Mouse (Mus musculus): ENCODE results near the gene Gm20422.
"Not testable (repeated sequence)": the region's sequence is repeated elsewhere in the genome, so short reads cannot be mapped to it uniquely, and the experiment has no call there.

The Gm20422 gene

DNA sequence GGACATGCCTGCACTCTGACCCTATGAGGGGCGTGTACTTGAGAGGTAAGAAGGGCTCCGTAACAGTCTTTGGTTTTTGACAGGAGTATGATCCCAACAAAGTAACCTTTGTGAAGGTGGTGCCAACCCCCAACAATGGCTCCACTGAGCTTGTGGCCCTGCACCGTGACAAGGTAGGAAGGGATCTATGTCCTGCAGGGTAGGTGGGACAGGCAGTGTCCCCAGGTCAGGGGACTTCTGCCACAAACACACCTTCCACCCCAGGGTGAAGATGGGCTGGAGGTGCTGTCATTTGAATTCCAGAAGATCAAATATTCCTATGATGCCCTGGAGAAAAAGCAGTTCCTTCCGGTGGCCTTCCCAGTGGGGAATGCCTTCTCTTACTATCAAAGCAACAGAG is 19.0 kb upstream of the Gm20422 start:
- DNase-seq (ENCODE audit: low spot score) = no peak

DNA sequence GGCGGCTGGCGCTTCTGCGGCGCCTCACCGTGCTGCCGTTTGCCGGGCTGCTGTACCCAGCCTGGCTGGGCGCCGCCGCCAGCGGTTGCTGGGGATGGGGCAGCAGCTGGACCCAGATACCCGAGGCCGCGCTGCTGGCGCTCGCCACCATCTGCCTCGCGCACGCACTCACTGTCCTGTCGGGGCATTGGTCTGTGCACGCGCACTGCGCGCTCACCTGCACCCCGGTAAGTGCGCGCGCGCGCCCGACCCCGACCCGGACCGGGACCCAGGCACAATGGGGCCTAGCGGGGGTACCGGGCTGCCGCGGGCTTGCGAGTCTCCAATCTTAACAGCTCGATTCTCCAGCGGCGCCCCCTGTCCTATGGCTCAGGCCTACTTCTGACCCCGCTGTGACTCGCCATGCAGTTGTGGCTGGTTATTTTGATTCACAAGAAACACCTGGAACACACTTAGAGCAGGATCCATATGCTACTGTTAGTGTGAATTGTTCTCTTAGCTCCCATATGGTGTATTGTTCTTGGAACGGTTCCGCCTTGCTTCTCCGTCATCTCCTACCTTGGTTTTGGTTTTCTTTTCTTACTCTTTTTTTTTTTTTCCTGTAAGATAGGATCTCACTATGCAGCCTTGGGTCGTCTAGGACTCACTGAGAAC is 16.9 kb upstream of the Gm20422 start:
- no peak for DNase-seq (ENCODE audit: low spot score)

DNA sequence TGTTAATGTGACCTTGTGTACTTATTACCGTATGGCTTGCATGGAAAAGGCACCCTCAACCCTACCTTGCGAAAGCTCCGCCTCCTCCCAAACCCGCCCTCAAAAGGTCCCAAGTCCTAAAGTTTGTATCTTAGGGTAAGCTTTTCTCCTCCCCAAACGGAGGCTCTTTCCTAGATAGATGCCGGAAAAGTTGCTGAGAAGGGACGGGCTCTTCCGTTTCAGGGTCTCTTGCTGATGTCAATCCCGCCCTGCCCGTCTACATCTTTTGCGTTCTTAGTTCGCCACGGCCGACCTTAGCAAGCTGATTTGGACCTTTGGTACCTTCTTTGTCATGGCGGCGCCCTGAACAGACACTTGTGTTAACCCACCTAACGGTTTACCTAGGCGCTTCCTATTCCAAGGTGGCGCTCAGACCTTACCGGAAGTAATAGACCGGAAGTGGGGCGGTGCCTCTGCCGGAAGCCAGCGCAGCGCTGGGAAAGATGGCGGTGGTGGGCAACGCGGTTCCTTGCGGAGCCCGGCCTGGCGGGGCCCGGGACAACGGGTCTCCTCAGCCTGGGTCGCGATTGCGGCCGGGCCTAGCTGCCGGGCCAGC is 16.2 kb upstream of the Gm20422 start, which contains the start of the genes Atp13a1 and Zfp866:
TSS of gene Atp13a1 (plus strand) at position 391 of the 595 bp plus-strand sequence.
TSS of gene Zfp866 (minus strand) at position 406 of the 595 bp plus-strand sequence.
- peak; percentile 82 for DNase-seq (ENCODE audit: low spot score)

DNA sequence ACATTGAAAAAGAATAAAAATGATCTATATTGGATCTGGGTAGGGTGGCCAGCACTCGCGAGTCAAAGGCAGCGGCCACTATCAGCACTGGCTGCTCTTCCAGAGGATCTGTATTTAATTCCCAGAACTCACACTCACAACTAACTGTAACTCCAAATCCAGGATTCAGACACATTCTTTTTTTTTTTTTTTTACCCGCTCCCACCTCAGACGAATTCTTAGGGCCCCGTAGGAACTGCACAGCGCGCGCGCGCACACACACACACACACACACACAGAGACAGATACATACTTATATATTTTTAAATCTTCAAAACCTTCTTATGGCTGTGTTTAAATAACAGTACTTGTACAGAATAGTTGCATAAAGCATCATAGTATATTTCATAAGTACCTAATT is 15.7 kb upstream of the Gm20422 start:
- no peak for DNase-seq (ENCODE audit: low spot score)

DNA sequence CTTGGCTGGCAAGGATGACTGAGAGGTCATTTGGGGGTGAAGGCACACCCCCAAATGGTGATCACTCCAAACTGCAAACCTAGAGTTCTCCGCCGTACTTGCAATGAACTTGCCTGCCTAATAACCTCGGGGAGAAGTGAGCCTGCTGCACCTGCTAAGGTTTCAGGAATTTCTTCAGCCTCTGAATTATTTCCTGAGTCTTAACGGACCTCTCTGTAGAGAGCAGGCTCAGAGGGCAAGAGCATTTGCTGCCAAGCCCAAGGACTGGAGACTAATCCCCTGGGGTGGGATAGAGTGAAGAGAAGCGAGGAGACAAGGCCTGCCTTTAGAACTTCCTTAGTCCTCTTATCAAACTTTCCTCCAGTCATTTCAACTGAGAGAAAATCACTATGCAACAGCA is 15.0 kb upstream of the Gm20422 start:
- no peak for DNase-seq (ENCODE audit: low spot score)

DNA sequence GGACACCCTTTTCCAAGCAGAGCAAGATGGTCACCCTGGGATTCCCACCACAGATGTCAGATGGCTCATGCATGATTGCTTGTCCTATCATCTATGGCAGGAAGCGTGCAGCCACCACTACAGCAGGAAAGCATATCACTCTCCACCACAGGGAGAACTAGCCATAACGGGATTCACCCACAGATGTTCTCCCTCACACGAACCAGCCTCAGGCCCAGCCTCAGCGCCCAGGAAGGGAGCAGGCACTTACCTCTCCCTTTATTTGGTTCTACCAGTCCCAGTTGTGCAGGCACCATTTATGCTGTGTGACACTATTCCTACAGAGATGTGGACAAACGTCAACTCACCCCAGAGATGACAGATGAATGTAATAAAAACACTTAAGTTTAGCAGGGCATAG is 14.4 kb upstream of the Gm20422 start:
- no peak for DNase-seq (ENCODE audit: low spot score)

DNA sequence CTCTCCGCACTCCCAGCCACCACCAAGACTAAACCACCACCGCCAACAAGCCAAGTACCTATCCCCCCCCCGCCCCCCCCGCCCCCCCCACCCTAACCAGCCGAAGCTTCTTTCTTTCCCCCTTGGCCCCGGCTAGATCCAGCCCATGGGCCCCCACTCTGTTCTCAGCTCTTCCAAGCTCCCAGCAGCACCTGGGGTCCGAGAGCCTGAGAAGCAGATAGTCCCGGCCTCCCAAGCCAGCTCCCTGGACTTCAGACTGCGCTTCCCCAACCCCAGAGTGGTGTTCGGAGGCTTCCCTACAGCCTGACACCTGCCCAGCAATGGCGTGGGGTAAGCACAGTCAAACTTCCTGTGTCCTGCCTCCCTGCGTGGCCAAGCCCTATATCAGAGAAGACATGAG is 2.4 kb upstream of the Gm20422 start:
- no peak for DNase-seq (ENCODE audit: low spot score)

DNA sequence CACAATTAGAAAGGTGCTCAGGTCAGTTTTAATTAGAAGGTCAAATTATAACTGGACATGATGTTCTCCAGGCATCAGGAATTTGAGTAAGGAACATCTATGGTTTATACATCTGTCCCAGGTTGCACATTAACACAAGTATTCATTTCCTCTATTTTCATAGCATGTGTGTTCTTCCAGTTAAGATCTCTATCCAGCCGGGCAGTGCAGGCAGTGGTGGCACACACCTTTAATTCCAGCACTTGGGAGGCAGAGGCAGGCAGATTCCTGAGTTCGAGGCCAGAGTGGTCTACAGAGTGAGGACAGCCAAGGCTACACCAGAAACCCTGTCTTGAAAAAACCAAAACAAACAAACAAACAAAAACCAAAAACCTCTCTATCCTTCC is 456 bp upstream of the Gm20422 start:
- no peak for DNase-seq (ENCODE audit: low spot score)

DNA sequence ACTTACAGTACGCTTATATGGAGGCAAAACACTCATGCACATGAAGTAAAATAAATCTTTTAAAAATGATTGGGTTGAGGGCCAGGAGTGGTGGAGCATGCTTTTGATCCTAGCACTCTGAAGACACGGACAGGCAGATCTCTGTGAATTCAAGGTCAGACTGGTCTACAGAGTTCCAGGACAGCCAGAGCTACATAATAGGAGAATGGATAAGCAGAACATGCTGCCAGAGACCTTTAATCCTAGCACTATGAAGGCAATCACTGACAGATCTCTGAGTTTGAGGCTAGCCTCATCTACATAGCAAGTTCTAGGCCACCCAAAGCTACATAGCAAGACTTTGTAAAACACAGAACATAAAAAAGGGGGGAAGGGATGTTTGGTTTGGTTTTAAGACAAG is 2.6 kb downstream of the Gm20422 start:
- no peak for DNase-seq (ENCODE audit: low spot score)

DNA sequence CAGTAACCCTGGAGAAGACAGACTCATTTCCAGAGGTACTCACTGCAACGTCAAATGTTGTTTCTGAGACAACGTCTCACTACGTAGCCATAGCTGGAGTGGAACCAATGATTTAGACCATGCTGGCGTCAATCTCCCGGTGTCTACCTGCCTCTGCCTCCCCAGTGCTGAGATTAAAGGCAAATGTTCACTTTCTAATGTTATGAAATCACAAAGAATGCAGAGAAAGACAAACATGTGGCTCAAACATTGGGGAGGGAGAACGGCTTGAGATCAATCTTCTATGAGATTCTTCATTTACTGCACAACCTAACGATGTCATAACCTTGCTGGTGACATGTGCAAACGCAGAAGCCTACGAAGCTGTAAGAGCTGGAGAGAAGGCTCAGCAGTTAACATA is 3.5 kb downstream of the Gm20422 start:
- no peak for DNase-seq (ENCODE audit: low spot score)

DNA sequence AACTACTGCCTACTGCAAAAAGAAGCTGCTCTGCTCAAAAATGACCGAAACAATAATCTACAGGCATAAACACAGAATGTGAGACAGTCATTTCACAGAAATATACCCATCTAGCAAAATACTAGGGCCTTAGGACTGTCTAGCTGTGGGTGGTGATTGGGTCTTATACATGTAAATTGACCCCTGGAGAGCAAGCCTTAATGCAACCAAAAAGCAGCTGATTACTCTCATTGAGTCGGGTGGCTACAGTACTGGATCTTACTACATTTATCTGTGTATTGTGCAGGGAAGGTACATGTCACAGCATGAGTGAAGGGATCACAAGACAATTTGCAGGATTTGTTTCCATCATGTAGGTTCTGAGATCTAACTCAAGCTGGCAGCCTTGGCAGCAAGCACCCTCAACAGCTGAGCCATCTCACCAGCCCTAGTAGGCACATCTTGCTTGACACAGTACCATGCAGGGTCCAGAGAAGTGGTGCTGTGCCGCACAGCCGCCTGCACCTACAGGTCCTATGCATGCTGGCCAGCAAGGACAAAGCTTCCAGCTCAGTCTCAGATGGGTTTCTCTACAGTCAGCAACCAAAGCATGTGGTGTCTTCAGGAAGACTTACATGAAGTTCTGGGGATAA is 12.8 kb downstream of the Gm20422 start:
- DNase-seq (ENCODE audit: low spot score) = no peak

DNA sequence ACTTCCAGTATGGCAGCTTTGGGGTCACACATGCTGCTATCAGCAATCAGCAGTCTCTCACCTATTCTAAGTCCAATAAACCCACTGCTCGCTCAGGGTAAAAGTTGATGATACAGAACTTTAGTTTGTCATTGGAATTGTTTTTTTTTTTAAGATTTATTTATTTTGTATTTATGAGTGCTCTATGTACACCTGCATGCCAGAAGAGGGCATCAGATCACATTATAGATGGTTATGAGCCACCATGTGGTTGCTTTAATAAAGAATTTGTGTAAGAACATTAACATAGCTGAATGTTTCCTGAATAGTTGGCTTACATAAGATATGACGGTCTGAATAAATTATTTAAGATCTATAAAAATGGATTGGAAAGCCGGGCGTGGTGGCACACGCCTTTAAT is 16.4 kb downstream of the Gm20422 start:
- DNase-seq (ENCODE audit: low spot score) = no peak

DNA sequence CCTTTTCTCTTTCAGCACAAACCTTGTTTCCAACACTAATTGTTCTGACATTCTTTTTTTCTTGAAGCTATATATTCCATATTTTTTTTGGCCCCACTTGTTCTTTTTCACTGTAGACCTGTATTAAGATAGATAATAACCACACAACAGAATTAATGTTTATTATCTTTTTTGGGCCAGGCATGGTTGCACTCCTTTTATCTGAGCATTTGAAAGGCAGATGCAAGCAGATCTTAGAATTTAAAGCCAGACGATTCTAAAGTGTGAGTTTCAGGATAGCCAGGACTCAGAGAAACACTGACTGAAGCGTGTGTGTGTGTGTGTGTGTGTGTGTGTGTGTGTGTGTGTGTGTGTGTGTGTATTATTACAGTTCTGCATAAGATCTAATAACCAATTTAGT is 22.2 kb downstream of the Gm20422 start:
- DNase-seq (ENCODE audit: low spot score) = no peak

DNA sequence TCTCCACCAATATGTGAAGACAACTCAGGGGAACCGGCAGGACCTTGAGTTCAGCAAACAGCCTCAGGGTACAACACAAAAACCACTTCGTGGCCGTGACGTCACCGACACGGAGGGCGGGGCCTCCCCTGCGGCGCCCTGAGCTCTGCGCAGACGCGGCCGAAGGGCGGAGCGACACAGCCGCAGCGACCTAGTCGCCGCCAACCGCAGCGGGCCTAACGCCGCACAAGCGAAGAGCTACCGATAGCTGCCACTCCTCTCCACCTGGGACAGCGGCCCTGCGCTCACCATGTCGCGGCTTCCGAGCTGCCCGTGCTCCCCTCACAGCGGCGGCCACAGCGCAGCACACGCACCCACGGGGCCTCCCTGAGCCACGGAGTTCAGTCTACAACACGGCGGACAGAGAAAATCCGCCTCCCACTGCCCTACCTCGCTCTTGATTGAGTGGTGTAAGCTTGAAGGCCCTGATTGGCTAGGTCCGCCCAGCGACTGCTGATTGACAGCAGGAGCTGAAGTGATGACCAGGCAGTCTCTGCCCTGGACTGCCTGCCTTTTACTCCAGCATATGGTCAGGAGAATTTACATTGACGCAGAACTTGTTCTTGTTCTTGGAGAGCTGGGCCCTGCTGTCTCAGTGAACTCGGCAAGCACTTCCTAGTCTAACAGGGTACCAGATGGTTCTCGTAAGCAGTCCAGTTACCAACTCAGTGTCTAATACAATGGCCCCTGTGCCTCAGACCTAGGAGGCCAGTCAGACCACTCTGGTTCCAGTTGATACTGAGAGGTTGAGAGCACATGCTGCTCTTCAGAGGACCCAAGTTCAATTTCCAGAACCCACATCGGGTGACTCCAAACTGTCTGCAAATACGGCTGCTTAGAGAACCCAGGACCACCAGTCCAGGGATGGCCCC is 24.9 kb downstream of the Gm20422 start, which contains the start of gene Zfp963:
TSS of gene Zfp963 (minus strand) at position 427 of the 911 bp plus-strand sequence.
- peak; percentile 93 for DNase-seq (ENCODE audit: low spot score)

DNA sequence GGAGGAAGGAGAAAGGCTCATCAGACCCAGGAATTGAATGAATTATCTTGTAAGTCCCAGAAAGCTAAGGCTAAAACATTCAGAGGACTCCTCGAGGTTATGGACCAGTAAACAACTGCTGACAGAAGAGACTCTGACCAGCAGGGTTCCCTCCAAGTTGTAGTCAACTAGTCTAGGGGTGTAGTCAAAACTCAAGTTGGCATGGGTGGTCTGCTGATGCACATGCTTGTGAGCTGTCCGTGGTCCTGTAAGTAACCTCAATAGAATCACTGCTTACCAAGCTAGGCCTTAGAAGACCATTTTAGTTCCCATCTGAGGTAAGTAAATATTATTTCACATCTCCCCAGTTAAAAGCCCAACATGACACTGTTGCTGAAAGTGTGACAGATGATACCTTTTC is 33.5 kb downstream of the Gm20422 start:
- no peak for DNase-seq (ENCODE audit: low spot score)

DNA sequence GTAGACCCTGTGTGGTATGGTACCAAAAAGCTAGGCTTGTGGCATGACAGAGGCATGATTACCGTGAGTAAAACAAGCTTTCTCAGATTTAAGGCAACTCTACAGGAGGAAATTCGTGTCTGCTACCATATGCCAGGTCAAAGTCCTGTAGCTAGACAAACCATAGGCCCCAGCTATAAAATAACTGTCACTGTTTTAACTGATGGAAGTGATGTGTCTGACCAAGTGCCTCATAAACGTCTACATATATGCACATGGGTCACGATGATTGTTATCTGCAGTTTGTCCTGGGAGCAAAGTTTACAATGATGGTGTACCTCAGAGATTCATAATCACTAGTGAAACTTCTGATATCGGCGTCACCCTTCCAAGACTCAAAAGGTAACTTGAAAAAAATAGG is 33.9 kb downstream of the Gm20422 start:
- DNase-seq (ENCODE audit: low spot score) = no peak

DNA sequence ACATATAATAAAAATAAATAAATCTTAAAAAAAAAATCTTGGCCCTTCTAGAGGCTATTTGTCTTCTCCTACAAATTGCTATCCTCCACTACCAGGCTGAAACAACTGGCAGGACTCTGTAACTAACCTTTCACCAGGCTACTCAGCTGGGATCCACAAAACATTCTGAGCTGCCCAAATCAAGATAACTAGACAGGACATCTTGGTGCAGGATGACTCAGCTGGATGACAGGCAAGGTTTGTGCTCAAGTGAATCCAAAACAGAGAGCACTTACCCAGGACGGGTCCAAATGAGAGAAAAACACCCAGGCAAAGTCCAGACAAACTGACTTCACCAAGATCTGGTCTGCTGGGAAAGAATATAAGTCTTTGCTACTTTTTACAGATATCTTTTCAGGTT is 39.2 kb downstream of the Gm20422 start:
- DNase-seq (ENCODE audit: low spot score) = no peak

DNA sequence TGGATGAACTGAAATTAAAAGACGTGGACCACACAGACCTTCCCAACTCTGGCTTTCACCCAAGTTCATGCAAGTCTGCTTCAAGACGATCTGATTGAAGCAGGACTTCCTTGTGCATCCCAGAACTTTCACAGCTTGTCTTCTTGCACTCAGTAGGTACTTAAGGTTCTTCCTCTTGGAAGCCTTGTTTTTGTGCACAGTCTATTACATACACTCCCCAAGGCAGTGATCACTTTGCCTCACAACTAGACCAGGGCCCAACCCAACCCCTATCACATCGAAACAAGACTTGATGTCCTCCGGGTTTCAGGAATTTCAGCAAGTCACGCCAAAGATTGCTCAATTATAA is 57.5 kb downstream of the Gm20422 start:
- DNase-seq (ENCODE audit: low spot score) = no peak

DNA sequence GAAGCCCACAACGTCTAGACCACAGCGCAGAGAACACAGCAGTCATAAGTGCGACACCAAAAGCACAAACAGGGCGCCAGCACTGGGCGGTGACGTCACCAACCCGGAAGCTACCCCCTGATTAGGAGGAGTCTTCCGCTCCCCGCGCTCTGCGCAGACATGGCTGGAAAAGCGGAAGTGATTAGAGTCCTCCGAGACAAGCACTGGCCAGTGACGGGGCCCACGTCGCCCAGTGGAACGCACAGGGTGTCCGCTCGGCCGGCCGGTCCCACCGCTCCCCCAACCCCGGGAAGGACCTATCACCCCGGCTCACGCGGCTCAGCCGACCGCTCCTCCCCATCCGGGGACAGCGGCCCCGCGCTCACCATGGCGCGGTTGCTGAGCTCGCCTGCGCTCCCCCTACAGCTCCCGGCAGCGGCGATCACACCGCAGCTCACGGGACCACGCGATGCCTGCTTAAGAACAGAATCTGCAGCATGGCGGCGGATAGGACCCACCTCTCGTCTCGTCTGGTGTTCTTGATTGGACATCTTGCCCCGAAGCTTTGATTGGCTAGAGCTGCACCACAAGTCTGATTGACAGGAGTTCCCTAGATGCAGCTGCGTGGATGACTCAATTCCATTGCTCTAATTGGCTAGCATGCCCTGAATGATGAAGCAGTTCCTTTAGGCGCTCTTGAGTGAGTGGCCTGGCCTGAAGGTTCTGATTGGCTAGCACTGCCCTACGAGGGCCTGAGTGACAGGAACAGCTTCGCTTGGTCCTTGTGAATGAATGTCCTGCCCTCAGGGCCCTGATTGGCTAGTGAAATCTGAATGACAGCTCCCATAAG is 58.1 kb downstream of the Gm20422 start:
- DNase-seq (ENCODE audit: low spot score) = peak; percentile 85

DNA sequence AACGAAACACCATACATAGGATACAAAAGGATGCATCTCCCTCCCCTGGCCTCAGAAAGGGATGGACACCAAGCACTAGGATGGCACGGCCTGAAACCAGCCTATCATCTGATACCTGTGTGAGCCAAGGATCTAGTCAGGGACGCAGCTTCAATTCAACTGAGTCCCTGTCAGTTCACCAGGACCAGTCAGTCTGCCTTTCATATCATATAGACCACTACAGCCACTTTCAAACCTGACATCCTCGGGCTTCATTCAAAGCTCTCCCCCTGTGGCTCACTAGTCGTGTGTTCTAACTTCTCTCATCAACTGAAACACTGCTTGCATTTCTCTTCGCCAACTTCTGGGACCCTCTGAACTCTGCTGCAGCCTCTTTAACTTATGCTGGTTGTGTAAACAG is 59.3 kb downstream of the Gm20422 start:
- DNase-seq (ENCODE audit: low spot score) = no peak

DNA sequence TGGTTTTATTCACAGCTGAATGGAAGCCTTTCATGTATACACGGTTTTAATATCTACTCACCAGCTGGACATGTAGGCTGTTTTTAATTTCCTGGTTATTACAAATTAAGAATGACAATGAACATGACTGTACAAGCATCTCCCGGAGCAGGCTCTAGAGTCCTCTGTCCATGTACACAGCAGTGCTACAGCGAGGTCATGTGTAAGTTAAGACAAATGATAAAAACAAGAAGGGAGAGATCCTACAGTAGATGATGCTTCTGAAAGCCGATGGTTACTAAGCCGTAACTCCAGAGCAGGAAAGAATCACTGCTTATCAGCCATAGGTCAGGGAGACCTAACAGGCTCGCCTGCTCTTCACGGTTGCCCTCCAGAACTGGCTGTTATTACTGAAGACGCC is 61.2 kb downstream of the Gm20422 start:
- no peak for DNase-seq (ENCODE audit: low spot score)

DNA sequence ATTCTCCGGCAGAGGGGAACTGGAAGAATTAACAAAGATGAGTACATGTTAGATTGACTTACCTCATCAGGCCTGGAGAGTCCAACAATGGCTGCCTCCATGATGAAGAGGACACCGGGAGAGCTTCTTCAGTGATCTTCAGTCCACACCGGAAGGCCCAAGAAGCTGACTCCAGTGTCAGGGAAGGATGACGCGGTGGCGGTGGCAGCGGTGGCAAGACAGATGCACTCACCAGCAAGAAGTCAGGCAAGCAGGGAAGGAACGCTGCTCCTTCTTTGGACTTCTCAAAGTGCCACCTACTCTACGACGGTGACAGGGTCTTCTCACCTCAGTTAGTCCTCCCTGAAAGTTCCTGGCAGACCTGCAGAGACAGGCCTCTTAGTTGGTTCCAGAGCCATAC is 64.1 kb downstream of the Gm20422 start, which contains the start of gene Zfp869:
TSS of gene Zfp869 (minus strand) at position 101 of the 400 bp plus-strand sequence.
- DNase-seq (ENCODE audit: low spot score) = not testable (repeated sequence)

Measured in spleen, adult 12 weeks (tissue).